Mouse (Mus musculus) frontal cortex, postnatal 10 days (tissue): ENCODE measurements around the gene Smok3c.
"Not testable (repeated sequence)": the region's sequence is repeated elsewhere in the genome, so short reads cannot be mapped to it uniquely, and the experiment has no call there.

ENCODE experiments used
- DNase-seq, 2 experiments: peaks; one replicate each; pipeline ENCODE4 v3.0.0; 2022; ENCODE audit warnings: low spot score in 2 of 2, mixed read lengths in 1 of 2

The Smok3c gene

GRCm38 (mm10) chr5:138052894-138053293 is at the start of gene Smok3c:
Gene Smok3c, plus strand, starts transcription at chr5:138053194.
- DNase-seq, result not testable (repeated sequence)

GRCm38 (mm10) chr5:138009437-138009836 is 43.6 kb upstream of the Smok3c start:
- no peak for DNase-seq

DNA sequence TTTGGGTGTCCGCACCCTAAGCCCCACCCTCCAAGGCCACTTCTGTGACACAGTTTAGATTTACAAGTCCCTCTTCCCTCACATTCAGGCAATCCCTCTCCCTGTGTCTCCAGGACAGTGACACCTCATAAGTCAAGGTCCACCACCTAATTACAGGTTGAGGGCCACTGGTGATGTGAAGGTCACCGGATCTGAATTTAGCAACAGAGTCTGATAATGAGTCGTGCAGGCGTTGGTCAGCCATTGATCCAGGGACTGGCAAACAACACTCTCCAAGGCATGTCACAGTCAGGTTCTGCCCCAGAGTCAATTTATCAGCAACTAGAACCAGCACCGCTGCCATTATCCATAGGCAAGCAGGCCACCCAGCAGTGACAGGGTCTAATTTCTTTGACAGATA is 40.6 kb upstream of the Smok3c start:
- no peak for DNase-seq

GRCm38 (mm10) chr5:138016530-138016929 is 36.5 kb upstream of the Smok3c start:
- no peak for DNase-seq

GRCm38 (mm10) chr5:138016997-138017396 is 36.0 kb upstream of the Smok3c start:
- no peak for DNase-seq

DNA sequence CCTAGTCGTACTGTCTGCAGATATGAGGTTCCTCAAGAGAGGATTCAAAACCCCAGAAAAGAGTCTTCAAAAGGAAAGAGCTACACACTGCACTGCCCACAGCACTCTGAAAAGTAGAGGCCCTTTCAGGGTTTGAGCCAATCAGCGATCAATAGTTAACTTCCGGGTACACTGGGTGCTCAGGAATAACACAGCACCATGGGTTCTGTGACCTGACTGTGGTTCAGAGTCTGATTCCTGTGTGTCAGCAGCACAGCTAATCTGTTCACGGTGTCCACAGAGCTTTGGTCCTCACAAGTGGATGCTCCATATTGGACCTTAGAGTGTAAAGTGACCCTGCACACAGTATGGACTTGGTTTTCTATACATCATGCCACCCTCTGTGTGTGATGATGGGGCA is 33.4 kb upstream of the Smok3c start:
- DNase-seq, result not testable (repeated sequence)

DNA sequence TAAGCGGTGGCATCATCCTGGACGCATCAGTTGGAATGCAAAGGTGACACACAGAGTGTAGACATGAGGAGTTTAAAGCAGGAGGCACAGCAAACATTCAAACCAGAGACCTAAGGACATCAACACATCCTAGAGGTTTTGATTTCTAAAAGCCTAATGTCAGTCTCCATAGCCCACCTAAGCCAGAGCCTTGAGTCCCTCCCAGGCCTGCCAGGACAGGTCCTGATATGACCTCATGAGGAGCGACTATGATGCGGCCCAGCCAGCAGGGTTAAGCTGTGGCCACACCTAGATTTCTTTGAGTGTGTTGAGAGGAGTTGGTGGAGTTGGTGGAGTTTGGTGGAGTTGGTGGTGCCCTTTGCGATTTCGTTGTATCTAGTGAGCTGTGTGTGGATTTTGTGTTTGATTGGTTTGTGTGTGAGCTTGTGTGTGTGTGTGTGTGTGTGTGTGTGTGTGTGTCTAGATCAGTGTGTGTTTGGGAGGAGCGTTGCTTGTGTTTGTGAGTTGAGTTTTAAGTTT is 32.0 kb upstream of the Smok3c start, which contains the start of the genes Smok3a and Smok3b:
Gene Smok3a, plus strand, starts transcription at position 301 of the 519 bp plus-strand sequence.
Gene Smok3b, plus strand, starts transcription at position 469 of the 519 bp plus-strand sequence.
- not testable (repeated sequence) for DNase-seq

GRCm38 (mm10) chr5:138073803-138074202 is 20.8 kb downstream of the Smok3c start:
- DNase-seq, result no peak

- DNase-seq, result no peak
These were observed 22.7 kb downstream of the Smok3c start for GRCm38 (mm10) chr5:138075684-138076083.

GRCm38 (mm10) chr5:138076148-138076547 is 23.2 kb downstream of the Smok3c start:
- DNase-seq, result no peak

- DNase-seq, result no peak
These were observed 27.5 kb downstream of the Smok3c start for GRCm38 (mm10) chr5:138080456-138080855.

- DNase-seq, result no peak
These were observed 28.5 kb downstream of the Smok3c start for GRCm38 (mm10) chr5:138081446-138081845.

GRCm38 (mm10) chr5:138083318-138083900 is 30.4 kb downstream of the Smok3c start:
- no peak for DNase-seq

DNA sequence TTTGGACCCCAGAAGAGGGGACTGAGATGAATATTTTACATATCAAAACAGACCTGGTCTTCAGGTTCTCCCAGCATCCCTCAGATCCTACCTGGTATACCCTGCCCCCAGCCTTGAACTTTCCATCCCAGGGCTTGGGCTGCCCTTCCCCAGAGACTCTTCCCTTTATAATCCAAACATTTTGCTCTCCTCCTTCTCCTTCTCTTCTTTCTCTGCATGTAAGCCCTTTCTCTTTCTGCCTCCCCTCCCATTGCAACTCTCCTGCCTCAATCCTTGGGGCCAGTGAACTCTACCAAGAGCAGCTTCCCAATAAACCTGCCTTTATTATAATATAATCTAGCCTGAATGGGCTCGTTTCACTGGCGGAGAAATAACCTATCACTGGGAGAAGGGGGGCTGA is 30.9 kb downstream of the Smok3c start:
- no peak for DNase-seq

DNA sequence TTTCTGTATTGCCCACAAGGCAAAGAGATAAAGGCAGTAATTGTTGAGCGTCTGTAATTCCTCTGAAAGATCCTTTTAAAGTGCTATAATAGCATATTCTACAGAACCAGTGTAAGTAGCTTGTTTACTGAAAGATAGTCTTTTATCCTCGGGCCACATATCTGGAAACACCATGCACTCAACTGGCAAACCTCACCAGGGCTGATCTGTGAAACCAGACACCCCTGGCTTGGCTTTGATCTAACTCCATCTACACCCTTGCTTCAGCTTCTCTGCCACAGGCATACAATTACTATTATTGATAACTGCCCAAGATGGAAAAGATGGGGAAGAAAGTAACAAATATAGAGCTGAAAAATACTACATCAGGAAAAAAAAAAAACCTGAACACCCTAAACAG is 31.5 kb downstream of the Smok3c start:
- no peak for DNase-seq

DNA sequence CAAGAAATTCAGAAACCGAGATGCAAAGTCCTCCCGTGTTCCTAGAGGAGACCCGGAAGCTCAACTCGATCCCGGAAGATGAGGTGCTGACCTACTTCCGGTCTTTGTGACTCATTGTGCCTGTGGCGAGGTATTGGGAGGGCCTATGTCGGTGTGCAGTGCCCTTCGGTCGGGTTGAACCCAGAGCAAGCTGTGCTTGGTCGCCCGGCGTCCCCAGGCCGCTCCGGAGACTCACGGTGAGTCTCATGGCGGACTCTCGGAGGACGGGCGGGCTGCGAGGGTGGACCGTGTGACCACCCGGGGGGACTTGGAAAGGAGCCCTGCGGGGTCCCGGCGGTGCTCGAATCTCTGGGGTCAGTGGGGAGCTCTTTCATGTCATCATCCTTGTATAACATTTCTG is 32.0 kb downstream of the Smok3c start, which contains the start of gene Zkscan1:
Gene Zkscan1, plus strand, starts transcription at position 89 of the 400 bp plus-strand sequence.
- DNase-seq, result peak; percentile 68 to 71

GRCm38 (mm10) chr5:138085421-138085911 is 32.5 kb downstream of the Smok3c start:
- DNase-seq, result no peak

GRCm38 (mm10) chr5:138086842-138087241 is 33.8 kb downstream of the Smok3c start:
- no peak for DNase-seq

GRCm38 (mm10) chr5:138088366-138088765 is 35.4 kb downstream of the Smok3c start:
- no peak for DNase-seq

DNA sequence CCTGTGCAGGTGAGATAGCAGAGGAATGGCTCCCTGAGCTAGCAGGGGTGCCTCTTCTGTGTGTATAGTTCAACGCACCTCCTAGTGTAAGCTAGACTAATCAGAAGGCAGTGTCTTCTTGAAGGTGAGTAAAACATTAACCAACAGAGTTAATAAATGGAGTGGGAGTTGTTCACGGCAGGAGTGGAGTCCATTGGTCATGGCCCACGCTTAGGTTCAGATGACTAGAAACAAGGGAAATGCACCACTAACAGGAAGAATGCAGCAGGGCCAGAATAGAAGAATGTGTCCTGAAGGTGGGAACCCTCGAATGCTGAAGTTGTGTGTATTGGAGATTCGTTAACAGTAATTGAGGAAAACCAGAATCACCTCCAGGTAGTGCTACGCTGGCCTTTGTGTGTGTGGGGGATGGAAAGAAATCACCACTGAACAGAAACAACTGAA is 36.1 kb downstream of the Smok3c start:
- no peak for DNase-seq

DNA sequence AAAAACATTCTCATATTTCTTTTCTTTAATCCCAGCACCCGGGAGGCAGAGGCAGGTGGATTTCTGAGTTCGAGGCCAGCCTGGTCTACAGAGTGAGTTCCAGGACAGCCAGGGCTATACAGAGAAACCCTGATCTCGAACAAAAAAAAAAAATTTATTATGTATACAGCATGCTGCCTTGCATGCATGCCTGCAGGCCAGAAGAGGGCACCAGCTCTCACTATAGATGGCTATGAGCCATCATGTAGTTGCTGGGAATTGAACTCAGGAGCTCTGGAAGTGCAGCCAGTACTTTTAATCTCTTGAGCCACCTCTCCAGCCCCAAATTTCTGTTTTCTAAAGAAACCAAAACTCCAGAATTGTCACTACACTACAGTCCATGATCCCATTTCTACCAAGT is 37.3 kb downstream of the Smok3c start:
- DNase-seq, result no peak

DNA sequence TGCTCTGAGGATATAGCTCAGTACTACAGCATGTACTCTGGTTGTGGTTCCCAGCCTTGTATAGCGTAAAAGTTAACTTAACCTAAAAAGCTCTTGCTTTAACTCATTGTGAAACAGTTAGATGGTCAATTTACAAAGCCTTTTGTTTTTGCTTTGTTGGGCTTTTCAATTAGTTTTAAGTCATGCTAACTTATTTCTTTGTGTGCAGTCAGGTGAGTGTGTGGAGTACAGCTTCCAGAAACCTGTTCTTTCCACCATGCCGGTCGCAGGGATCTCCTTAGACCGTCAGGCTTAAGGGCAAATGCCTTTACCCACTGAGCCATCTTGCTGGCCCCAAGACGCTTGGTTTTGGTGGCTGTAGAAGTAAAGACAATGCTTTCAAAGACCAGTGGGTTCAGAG is 37.7 kb downstream of the Smok3c start:
- DNase-seq, result no peak

DNA sequence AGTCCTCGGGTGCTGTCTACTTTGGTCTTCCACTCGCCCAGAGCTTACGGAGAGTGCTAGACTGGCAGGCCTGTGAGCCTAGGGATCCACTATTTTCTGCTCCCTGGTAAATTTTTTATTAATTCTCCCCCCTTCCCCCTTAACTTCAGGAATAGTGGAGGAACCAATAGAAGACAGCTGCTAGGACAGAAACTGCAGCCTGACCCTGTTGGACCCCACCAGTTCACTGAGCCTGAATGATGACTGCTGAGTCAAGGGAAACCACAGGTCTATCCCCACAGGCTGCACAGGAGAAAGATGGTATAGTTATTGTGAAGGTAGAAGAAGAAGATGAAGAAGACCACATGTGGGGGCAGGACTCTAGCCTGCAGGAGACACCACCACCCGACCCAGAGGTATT is 39.8 kb downstream of the Smok3c start:
- no peak for DNase-seq
